Mouse (Mus musculus) liver, postnatal 0 days (tissue): ENCODE data around the gene Krt19.

ENCODE experiments used
- CTCF ChIP-seq: sonication (generic); IDR thresholded peaks from 2 replicates; pipeline ENCODE4 v1.5.1; 2016; ENCODE audit warnings: antibody characterized with exemption, low read depth
- EP300 ChIP-seq: IDR thresholded peaks from 2 replicates; pipeline ENCODE4 v1.6.1; 2016; ENCODE audit warnings: antibody characterized with exemption, low read depth, mild to moderate bottlenecking

DNA sequence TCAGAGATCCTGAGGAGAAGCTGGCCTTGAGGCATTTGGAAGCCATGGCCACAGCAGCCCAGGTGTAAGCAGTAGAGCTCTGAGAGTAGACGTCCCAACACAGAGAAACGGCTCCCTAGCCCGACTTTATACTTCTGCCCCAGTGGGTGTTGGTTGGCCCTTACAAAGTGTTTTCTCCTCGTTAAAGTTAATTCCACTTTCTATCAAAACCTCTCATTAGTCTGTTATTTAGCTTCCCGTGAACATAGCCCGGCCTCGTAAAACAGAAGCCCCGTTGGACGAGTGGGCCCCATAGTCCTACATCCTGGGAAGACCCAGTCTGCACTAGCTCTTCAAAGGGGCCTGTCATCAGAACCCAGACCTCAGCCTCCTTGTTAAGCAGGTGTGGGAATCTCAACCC, 52.3 kb downstream of the Krt19 start, which contains the start of gene Krt35:
- TF ChIP-seq EP300 (no peak), CTCF (no peak)
